Mouse (Mus musculus): ENCODE results near the gene Lix1l. TPM values are rescaled to one million over a fixed set of nuclear protein-coding genes. Genes with fewer than 3 reads are reported as not detected.

The Lix1l gene
- polyA plus RNA-seq, 1 experiment from 2014 or later, result 6.7 TPM

GRCm38 (mm10) chr3:96667316-96667715, 66.4 kb downstream of the Lix1l start:
- H3K4me3 ChIP-seq (ENCODE audit: low read depth, low read length), result no peak overlapping the region
- H3K4me1 ChIP-seq (replicated peaks; ENCODE audit: control insufficient read depth, insufficient read depth, low read length), result peaks cover 8% of the 10 kb centered on the region
- H3K36me3 ChIP-seq (ENCODE audit: control insufficient read depth, insufficient read depth, low read length), result no peaks in the 10 kb centered on the region
- H3K9me3 ChIP-seq (ENCODE audit: control insufficient read depth, low read length), result no peaks in the 10 kb centered on the region
- DNase-seq (ENCODE audit: low spot score) (no peak), ATAC-seq (replicated peaks; ENCODE audit: low FRiP score, low TSS enrichment, low read depth) (no peak)
- 38% methylated on average over 1 of the region's 1 CpGs for WGBS
- no peak overlapping the region for H3K9ac ChIP-seq (ENCODE audit: low read length)
- H3K4me2 ChIP-seq (ENCODE audit: low read length), result no peak overlapping the region
- H3K27me3 ChIP-seq (replicated peaks; ENCODE audit: control insufficient read depth, insufficient read depth, low read length), result no peaks in the 10 kb centered on the region
- H3K27ac ChIP-seq (ENCODE audit: low read depth), result no peak overlapping the region

- ATAC-seq (replicated peaks; ENCODE audit: low FRiP score, low TSS enrichment, low read depth) (no peak), DNase-seq (ENCODE audit: low spot score) (no peak)
- Histone ChIP-seq H3K4me3 (ENCODE audit: low read depth, low read length) (no peak overlapping the region), H3K9ac (ENCODE audit: low read length) (no peak overlapping the region), H3K9me3 (ENCODE audit: control insufficient read depth, low read length) (no peaks in the 10 kb centered on the region), H3K27me3 (replicated peaks; ENCODE audit: control insufficient read depth, insufficient read depth, low read length) (no peaks in the 10 kb centered on the region), H3K36me3 (ENCODE audit: control insufficient read depth, insufficient read depth, low read length) (no peaks in the 10 kb centered on the region), H3K4me2 (ENCODE audit: low read length) (no peak overlapping the region), H3K27ac (ENCODE audit: low read depth) (no peak overlapping the region), H3K4me1 (replicated peaks; ENCODE audit: control insufficient read depth, insufficient read depth, low read length) (peaks cover 3% of the 10 kb centered on the region; the same call in 1 of the 2 replicates)
- 93% methylated on average over 5 of the region's 5 CpGs for WGBS
Measured at GRCm38 (mm10) chr3:96668424-96669067, 67.6 kb downstream of the Lix1l start.

- Histone ChIP-seq H3K4me3 (ENCODE audit: low read depth, low read length) (peak within 1 kb of the TSS; percentile 32), H3K27ac (ENCODE audit: low read depth) (no peak within 1 kb of the TSS), H3K4me2 (ENCODE audit: low read length) (peak within 1 kb of the TSS; percentile 75), H3K9ac (ENCODE audit: low read length) (0 out of 2 replicates have a peak within 1 kb of the TSS, but pooled peaks have one; percentile 7), H3K9me3 (ENCODE audit: control insufficient read depth, low read length) (no peaks in the 10 kb centered on the region), H3K27me3 (replicated peaks; ENCODE audit: control insufficient read depth, insufficient read depth, low read length) (no peaks in the 10 kb centered on the region), H3K4me1 (replicated peaks; ENCODE audit: control insufficient read depth, insufficient read depth, low read length) (peaks cover 6% of the 10 kb centered on the region; the same call in 1 of the 2 replicates), H3K36me3 (ENCODE audit: control insufficient read depth, insufficient read depth, low read length) (no peaks in the 10 kb centered on the region)
- DNase-seq (ENCODE audit: low spot score) (peak; percentile 84), ATAC-seq (replicated peaks; ENCODE audit: low FRiP score, low TSS enrichment, low read depth) (peak; percentile 94)
- 5% methylated on average over 35 of the region's 35 CpGs for WGBS
Measured at GRCm38 (mm10) chr3:96669727-96670468, 68.9 kb downstream of the Lix1l start, which contains the start of gene Ankrd35. Gene Ankrd35 (plus strand): TSS chr3:96670131.

GRCm38 (mm10) chr3:96671519-96671918, 70.6 kb downstream of the Lix1l start:
- no peaks in the 10 kb centered on the region for H3K9me3 ChIP-seq (ENCODE audit: control insufficient read depth, low read length)
- no peak for ATAC-seq (replicated peaks; ENCODE audit: low FRiP score, low TSS enrichment, low read depth)
- WGBS, result 93% methylated on average over 5 of the region's 5 CpGs
- DNase-seq (ENCODE audit: low spot score), result no peak
- H3K9ac ChIP-seq (ENCODE audit: low read length), result no peak overlapping the region
- no peak overlapping the region for H3K4me2 ChIP-seq (ENCODE audit: low read length)
- H3K27ac ChIP-seq (ENCODE audit: low read depth), result no peak overlapping the region
- H3K36me3 ChIP-seq (ENCODE audit: control insufficient read depth, insufficient read depth, low read length), result no peaks in the 10 kb centered on the region
- H3K27me3 ChIP-seq (replicated peaks; ENCODE audit: control insufficient read depth, insufficient read depth, low read length), result no peaks in the 10 kb centered on the region
- H3K4me3 ChIP-seq (ENCODE audit: low read depth, low read length), result no peak overlapping the region
- H3K4me1 ChIP-seq (replicated peaks; ENCODE audit: control insufficient read depth, insufficient read depth, low read length), result peaks cover 14% of the 10 kb centered on the region; the same call in 1 of the 2 replicates

DNA sequence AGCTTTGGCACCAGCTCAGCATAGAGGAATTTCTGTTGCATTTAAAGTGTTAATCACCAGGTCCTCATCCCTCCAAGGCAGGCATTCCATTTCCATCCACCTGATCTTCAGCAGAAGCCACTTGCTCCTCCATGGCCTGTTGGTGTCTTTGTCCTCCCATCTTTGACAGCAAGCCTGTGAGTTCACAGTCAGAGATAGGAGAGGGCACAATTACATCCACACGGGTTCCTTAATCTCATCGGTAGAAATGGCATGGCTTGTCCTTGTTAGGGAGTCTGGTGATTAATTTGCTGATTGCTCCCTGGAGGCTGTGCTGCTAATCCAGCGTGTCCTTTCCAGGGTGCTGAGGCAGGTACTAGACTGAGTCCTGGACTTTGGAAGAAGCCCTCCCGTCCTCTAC, 72.6 kb downstream of the Lix1l start:
- Histone ChIP-seq H3K27me3 (replicated peaks; ENCODE audit: control insufficient read depth, insufficient read depth, low read length) (no peaks in the 10 kb centered on the region), H3K36me3 (ENCODE audit: control insufficient read depth, insufficient read depth, low read length) (no peaks in the 10 kb centered on the region), H3K4me2 (ENCODE audit: low read length) (no peak overlapping the region), H3K9ac (ENCODE audit: low read length) (no peak overlapping the region), H3K4me1 (replicated peaks; ENCODE audit: control insufficient read depth, insufficient read depth, low read length) (peaks cover 14% of the 10 kb centered on the region; the same call in 1 of the 2 replicates), H3K9me3 (ENCODE audit: control insufficient read depth, low read length) (no peaks in the 10 kb centered on the region), H3K27ac (ENCODE audit: low read depth) (no peak overlapping the region), H3K4me3 (ENCODE audit: low read depth, low read length) (no peak overlapping the region)
- DNase-seq (ENCODE audit: low spot score) (no peak), ATAC-seq (replicated peaks; ENCODE audit: low FRiP score, low TSS enrichment, low read depth) (no peak)
- WGBS, result 76% methylated on average over 4 of the region's 4 CpGs

DNA sequence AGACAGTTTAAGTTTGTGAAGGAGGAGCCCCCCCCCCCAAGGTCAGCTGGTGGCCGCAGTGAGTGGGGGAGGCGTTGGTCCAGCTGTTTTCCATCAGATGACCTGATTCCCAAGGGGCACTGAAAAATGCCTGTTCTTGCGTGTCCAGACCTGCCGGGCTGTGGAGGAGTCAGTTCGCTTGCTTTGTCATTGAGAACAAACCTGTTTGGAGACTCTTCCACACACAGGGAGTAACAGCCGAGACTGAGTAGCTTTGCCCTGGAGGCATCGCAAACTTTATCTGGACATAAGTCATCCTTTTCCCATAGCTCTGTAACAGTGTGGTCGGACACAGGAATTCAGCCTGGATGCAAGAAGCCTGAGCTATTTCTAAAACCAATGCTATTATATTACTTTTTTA, 73.5 kb downstream of the Lix1l start:
- DNase-seq (ENCODE audit: low spot score), result no peak
- WGBS, result 38% methylated on average over 8 of the region's 8 CpGs
- H3K36me3 ChIP-seq (ENCODE audit: control insufficient read depth, insufficient read depth, low read length), result no peaks in the 10 kb centered on the region
- peaks cover 14% of the 10 kb centered on the region; the same call in 1 of the 2 replicates for H3K4me1 ChIP-seq (replicated peaks; ENCODE audit: control insufficient read depth, insufficient read depth, low read length)
- no peak overlapping the region for H3K9ac ChIP-seq (ENCODE audit: low read length)
- ATAC-seq (replicated peaks; ENCODE audit: low FRiP score, low TSS enrichment, low read depth), result no peak
- H3K4me3 ChIP-seq (ENCODE audit: low read depth, low read length), result no peak overlapping the region
- H3K27ac ChIP-seq (ENCODE audit: low read depth), result no peak overlapping the region
- no peaks in the 10 kb centered on the region for H3K9me3 ChIP-seq (ENCODE audit: control insufficient read depth, low read length)
- no peak overlapping the region for H3K4me2 ChIP-seq (ENCODE audit: low read length)
- no peaks in the 10 kb centered on the region for H3K27me3 ChIP-seq (replicated peaks; ENCODE audit: control insufficient read depth, insufficient read depth, low read length)

DNA sequence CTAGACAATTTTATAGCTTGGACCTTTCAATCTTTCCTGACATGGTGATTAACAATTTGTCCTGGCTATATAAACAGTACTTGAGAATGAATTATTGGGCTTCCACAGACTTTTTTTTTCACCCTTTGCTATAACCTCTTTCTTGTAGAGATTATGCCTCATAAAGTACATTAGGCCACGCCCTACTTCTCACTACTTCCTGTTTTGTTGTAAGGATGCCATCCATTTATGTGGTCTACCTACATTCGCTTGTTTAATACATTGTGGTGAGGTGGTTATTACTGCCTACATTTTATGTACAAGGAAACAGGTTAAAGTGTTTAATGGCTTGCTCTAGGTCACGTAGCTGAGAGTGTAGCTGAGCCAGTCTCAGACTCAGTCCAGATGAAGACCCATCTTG, 74.2 kb downstream of the Lix1l start:
- no peak for ATAC-seq (replicated peaks; ENCODE audit: low FRiP score, low TSS enrichment, low read depth)
- peaks cover 11% of the 10 kb centered on the region; the same call in 1 of the 2 replicates for H3K4me1 ChIP-seq (replicated peaks; ENCODE audit: control insufficient read depth, insufficient read depth, low read length)
- H3K4me2 ChIP-seq (ENCODE audit: low read length), result no peak overlapping the region
- no peak for DNase-seq (ENCODE audit: low spot score)
- H3K9ac ChIP-seq (ENCODE audit: low read length), result no peak overlapping the region
- H3K27me3 ChIP-seq (replicated peaks; ENCODE audit: control insufficient read depth, insufficient read depth, low read length), result no peaks in the 10 kb centered on the region
- H3K36me3 ChIP-seq (ENCODE audit: control insufficient read depth, insufficient read depth, low read length), result no peaks in the 10 kb centered on the region
- WGBS, result 71% methylated on average over 3 of the region's 3 CpGs
- H3K27ac ChIP-seq (ENCODE audit: low read depth), result no peak overlapping the region
- no peak overlapping the region for H3K4me3 ChIP-seq (ENCODE audit: low read depth, low read length)
- H3K9me3 ChIP-seq (ENCODE audit: control insufficient read depth, low read length), result no peaks in the 10 kb centered on the region

GRCm38 (mm10) chr3:96675690-96676089, 74.7 kb downstream of the Lix1l start:
- ATAC-seq (replicated peaks; ENCODE audit: low FRiP score, low TSS enrichment, low read depth) (no peak), DNase-seq (ENCODE audit: low spot score) (no peak)
- H3K4me2 ChIP-seq (ENCODE audit: low read length), result no peak overlapping the region
- H3K4me1 ChIP-seq (replicated peaks; ENCODE audit: control insufficient read depth, insufficient read depth, low read length), result peaks cover 11% of the 10 kb centered on the region; the same call in 1 of the 2 replicates
- no peak overlapping the region for H3K27ac ChIP-seq (ENCODE audit: low read depth)
- no peaks in the 10 kb centered on the region for H3K36me3 ChIP-seq (ENCODE audit: control insufficient read depth, insufficient read depth, low read length)
- H3K9ac ChIP-seq (ENCODE audit: low read length), result no peak overlapping the region
- 49% methylated on average over 3 of the region's 3 CpGs for WGBS
- no peak overlapping the region for H3K4me3 ChIP-seq (ENCODE audit: low read depth, low read length)
- no peaks in the 10 kb centered on the region for H3K27me3 ChIP-seq (replicated peaks; ENCODE audit: control insufficient read depth, insufficient read depth, low read length)
- H3K9me3 ChIP-seq (ENCODE audit: control insufficient read depth, low read length), result no peaks in the 10 kb centered on the region

Measured in intestine, embryonic 14.5 days (tissue).